Mouse (Mus musculus): ENCODE measurements around the gene 4930590J08Rik. TPM values are rescaled to one million over a fixed set of nuclear protein-coding genes. Genes with fewer than 3 reads are reported as not detected.

4930590J08Rik gene
- polyA plus RNA-seq, 1 experiment from 2014 or later, result 0.58 TPM

GRCm38 (mm10) chr6:91966006-91966405 lies 63.4 kb downstream of the 4930590J08Rik start:
- ATAC-seq (ENCODE audit: insufficient number of reproducible peaks, insufficient read depth, low FRiP score, low TSS enrichment), result no peak
- Histone ChIP-seq H3K9ac (no peak overlapping the region), H3K27ac (no peak overlapping the region), H3K9me3 (no peaks in the 10 kb centered on the region), H3K27me3 (no peaks in the 10 kb centered on the region), H3K4me2 (replicated peaks) (no peak overlapping the region), H3K4me3 (no peak overlapping the region), H3K4me1 (no peaks in the 10 kb centered on the region), H3K36me3 (no peaks in the 10 kb centered on the region)
- 52% methylated on average over 6 of the region's 6 CpGs for WGBS

- Histone ChIP-seq H3K4me1 (peaks cover 9% of the 10 kb centered on the region; the same call in 1 of the 2 replicates), H3K27me3 (0 out of 2 replicates have a peak, but pooled peaks cover 3% of the 10 kb centered on the region), H3K36me3 (no peaks in the 10 kb centered on the region), H3K4me3 (no peak overlapping the region), H3K9me3 (no peaks in the 10 kb centered on the region), H3K4me2 (replicated peaks) (no peak overlapping the region), H3K27ac (no peak overlapping the region), H3K9ac (no peak overlapping the region)
- no peak for ATAC-seq (ENCODE audit: insufficient number of reproducible peaks, insufficient read depth, low FRiP score, low TSS enrichment)
- WGBS, result 35% methylated on average over 9 of the region's 9 CpGs
Observed at GRCm38 (mm10) chr6:91972201-91972646, 69.6 kb downstream of the 4930590J08Rik start.

DNA sequence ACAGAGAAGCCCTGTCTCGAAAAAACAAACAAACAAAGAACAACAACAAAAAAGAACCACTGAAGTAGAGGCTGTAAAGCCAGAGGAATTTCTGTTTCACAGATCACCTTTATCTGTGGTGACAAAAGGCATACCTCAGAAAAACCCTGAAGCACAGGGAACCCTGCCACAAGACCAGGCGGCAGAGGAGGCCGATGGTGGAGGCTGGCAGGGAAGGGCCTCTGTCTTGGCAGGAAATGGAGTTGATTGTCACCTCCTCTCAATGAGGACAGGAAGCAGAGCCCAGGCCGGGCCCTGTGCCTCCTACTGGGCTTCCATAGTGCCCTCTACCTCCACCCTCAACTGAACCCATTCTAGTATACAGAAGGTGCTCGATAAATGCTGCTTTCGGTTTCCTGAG lies 71.4 kb downstream of the 4930590J08Rik start:
- no peak overlapping the region for H3K4me3 ChIP-seq
- H3K36me3 ChIP-seq, result no peaks in the 10 kb centered on the region
- WGBS, result 70% methylated on average over 6 of the region's 6 CpGs
- H3K27ac ChIP-seq, result no peak overlapping the region
- no peak for ATAC-seq (ENCODE audit: insufficient number of reproducible peaks, insufficient read depth, low FRiP score, low TSS enrichment)
- H3K4me2 ChIP-seq (replicated peaks), result no peak overlapping the region
- H3K9ac ChIP-seq, result no peak overlapping the region
- no peaks in the 10 kb centered on the region for H3K9me3 ChIP-seq
- H3K27me3 ChIP-seq, result peaks cover 16% of the 10 kb centered on the region
- peaks cover 13% of the 10 kb centered on the region; the same call in 1 of the 2 replicates for H3K4me1 ChIP-seq

- no peaks in the 10 kb centered on the region for H3K36me3 ChIP-seq
- peak within 1 kb of the TSS; percentile 51 for H3K9ac ChIP-seq
- H3K4me1 ChIP-seq, result peaks cover 7% of the 10 kb centered on the region; the same call in 1 of the 2 replicates
- H3K27ac ChIP-seq, result no peak within 1 kb of the TSS
- peak within 1 kb of the TSS; percentile 92 for H3K4me2 ChIP-seq (replicated peaks)
- peak within 1 kb of the TSS; percentile 58 for H3K4me3 ChIP-seq
- peak; percentile 61; the same call in 1 of the 2 replicates for ATAC-seq (ENCODE audit: insufficient number of reproducible peaks, insufficient read depth, low FRiP score, low TSS enrichment)
- WGBS, result 2% methylated on average over 48 of the region's 62 CpGs
- H3K9me3 ChIP-seq, result no peaks in the 10 kb centered on the region
- H3K27me3 ChIP-seq, result peaks cover 37% of the 10 kb centered on the region
Observed at GRCm38 (mm10) chr6:91978371-91979300, 76.0 kb downstream of the 4930590J08Rik start, which contains the start of gene Fgd5. TSS of gene Fgd5 (plus strand) at chr6:91978878.

- Histone ChIP-seq H3K4me2 (replicated peaks) (peak overlapping the region; percentile 92), H3K36me3 (no peaks in the 10 kb centered on the region), H3K4me1 (peaks cover 7% of the 10 kb centered on the region; the same call in 1 of the 2 replicates), H3K27ac (no peak overlapping the region), H3K9me3 (no peaks in the 10 kb centered on the region), H3K27me3 (peaks cover 37% of the 10 kb centered on the region), H3K9ac (peak overlapping the region; percentile 51), H3K4me3 (peak overlapping the region; percentile 58)
- ATAC-seq (ENCODE audit: insufficient number of reproducible peaks, insufficient read depth, low FRiP score, low TSS enrichment), result no peak
- WGBS, result 8% methylated on average over 23 of the region's 23 CpGs
Observed at GRCm38 (mm10) chr6:91979301-91979996, 76.8 kb downstream of the 4930590J08Rik start.

DNA sequence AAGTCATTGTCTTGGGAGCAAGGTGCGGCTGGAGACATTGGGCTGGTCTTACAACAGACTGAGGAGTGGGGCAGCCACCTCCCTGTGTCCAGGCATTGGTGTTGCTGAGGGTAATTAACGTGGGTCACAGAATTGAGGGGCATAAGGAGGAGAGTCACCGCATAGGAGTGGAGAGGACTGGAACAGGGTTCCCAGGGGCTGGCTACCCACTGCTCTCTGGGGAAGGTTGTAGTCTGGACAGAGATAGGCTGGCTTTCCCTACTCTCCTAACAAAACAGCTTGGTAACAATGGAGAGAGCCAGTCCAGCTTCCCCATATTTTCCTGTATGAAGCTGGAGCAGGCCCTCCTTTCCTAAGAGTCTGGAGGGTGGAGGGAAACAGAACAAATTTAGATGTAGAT lies 77.4 kb downstream of the 4930590J08Rik start:
- H3K9me3 ChIP-seq, result no peaks in the 10 kb centered on the region
- no peak for ATAC-seq (ENCODE audit: insufficient number of reproducible peaks, insufficient read depth, low FRiP score, low TSS enrichment)
- H3K36me3 ChIP-seq, result no peaks in the 10 kb centered on the region
- 0 out of 2 replicates have a peak overlapping the region, but pooled peaks have one; percentile 92 for H3K4me2 ChIP-seq (replicated peaks)
- H3K27me3 ChIP-seq, result peaks cover 37% of the 10 kb centered on the region
- peaks cover 7% of the 10 kb centered on the region; the same call in 1 of the 2 replicates for H3K4me1 ChIP-seq
- H3K4me3 ChIP-seq, result peak overlapping the region; percentile 58
- H3K27ac ChIP-seq, result no peak overlapping the region
- WGBS, result 60% methylated on average over 3 of the region's 3 CpGs
- no peak overlapping the region for H3K9ac ChIP-seq

- 89% methylated on average over 8 of the region's 8 CpGs for WGBS
- H3K4me3 ChIP-seq, result no peak overlapping the region
- ATAC-seq (ENCODE audit: insufficient number of reproducible peaks, insufficient read depth, low FRiP score, low TSS enrichment), result no peak
- H3K9ac ChIP-seq, result no peak overlapping the region
- H3K4me1 ChIP-seq, result no peaks in the 10 kb centered on the region
- H3K27ac ChIP-seq, result no peak overlapping the region
- no peaks in the 10 kb centered on the region for H3K9me3 ChIP-seq
- no peaks in the 10 kb centered on the region for H3K27me3 ChIP-seq
- no peak overlapping the region for H3K4me2 ChIP-seq (replicated peaks)
- no peaks in the 10 kb centered on the region for H3K36me3 ChIP-seq
Observed at GRCm38 (mm10) chr6:91990101-91990500, 87.5 kb downstream of the 4930590J08Rik start.

DNA sequence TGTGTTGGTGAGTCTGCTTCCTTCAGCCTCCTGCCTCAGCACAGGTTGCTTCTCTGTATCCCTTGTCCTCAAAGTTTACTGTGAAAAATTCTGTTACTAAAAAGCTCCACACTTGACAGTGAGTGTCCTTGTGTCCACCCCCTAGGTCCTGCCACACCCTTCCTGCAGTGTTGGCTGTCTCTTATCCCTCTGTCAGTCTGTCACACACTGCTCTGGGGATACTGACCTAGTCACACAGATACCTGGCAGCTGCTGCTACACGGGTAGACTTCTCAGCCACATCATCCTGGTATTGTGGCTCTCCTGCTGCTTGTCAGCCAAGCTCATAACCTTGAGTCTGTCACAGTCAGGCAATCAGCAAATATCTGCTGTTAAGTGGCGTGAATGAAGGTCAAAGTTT lies 90.2 kb downstream of the 4930590J08Rik start:
- Histone ChIP-seq H3K9me3 (no peaks in the 10 kb centered on the region), H3K27ac (no peak overlapping the region), H3K4me1 (no peaks in the 10 kb centered on the region), H3K36me3 (no peaks in the 10 kb centered on the region), H3K4me3 (no peak overlapping the region), H3K27me3 (no peaks in the 10 kb centered on the region), H3K4me2 (replicated peaks) (no peak overlapping the region), H3K9ac (no peak overlapping the region)
- 72% methylated on average over 2 of the region's 2 CpGs for WGBS
- ATAC-seq (ENCODE audit: insufficient number of reproducible peaks, insufficient read depth, low FRiP score, low TSS enrichment), result no peak

DNA sequence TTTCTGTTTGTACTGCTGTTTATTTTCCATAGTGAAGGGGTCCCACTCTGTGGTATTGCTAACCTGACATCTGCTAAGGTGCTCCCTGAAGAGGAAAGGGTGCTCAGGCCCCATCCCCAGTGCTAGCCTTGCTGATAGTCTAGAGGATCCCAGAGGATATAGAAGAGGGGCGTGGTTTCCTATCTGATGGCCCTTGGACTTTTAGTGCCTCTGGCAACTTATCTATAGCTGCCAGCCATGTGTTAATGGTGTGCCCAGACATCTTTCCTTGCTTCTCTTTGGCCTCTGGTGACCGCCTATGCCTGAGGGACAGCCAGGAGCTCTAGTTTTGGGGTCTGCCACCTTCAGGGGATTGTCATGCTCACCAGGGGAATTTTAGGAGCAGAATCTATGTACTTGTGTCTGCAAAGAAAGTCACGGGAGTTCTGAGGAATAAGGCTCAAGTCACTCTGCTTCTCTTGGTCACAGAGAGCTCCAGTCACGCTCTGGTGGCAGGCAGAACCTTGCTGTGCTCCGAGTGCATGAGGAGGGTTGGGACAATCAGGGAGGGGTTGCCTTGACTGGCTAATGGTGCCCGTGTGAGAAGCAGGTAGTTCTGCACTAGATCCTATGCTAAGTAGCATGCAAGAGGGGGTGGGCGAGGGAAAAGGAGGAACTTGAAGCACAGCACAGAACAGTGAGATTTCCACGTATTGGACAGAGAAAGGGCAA lies 91.3 kb downstream of the 4930590J08Rik start:
- no peak overlapping the region for H3K4me2 ChIP-seq (replicated peaks)
- no peaks in the 10 kb centered on the region for H3K27me3 ChIP-seq
- H3K9me3 ChIP-seq, result no peaks in the 10 kb centered on the region
- H3K27ac ChIP-seq, result no peak overlapping the region
- no peak for ATAC-seq (ENCODE audit: insufficient number of reproducible peaks, insufficient read depth, low FRiP score, low TSS enrichment)
- H3K4me1 ChIP-seq, result no peaks in the 10 kb centered on the region
- no peak overlapping the region for H3K4me3 ChIP-seq
- no peaks in the 10 kb centered on the region for H3K36me3 ChIP-seq
- H3K9ac ChIP-seq, result no peak overlapping the region
- 71% methylated on average over 8 of the region's 8 CpGs for WGBS

- Histone ChIP-seq H3K4me1 (no peaks in the 10 kb centered on the region), H3K27me3 (no peaks in the 10 kb centered on the region), H3K9me3 (no peaks in the 10 kb centered on the region), H3K4me2 (replicated peaks) (no peak overlapping the region), H3K36me3 (no peaks in the 10 kb centered on the region), H3K27ac (no peak overlapping the region), H3K9ac (no peak overlapping the region), H3K4me3 (no peak overlapping the region)
- WGBS, result 75% methylated on average over 8 of the region's 8 CpGs
- no peak for ATAC-seq (ENCODE audit: insufficient number of reproducible peaks, insufficient read depth, low FRiP score, low TSS enrichment)
Observed at GRCm38 (mm10) chr6:91996072-91996471, 93.5 kb downstream of the 4930590J08Rik start.
